Mouse (Mus musculus): ENCODE data around the gene Il4ra.

Gene Il4ra

DNA sequence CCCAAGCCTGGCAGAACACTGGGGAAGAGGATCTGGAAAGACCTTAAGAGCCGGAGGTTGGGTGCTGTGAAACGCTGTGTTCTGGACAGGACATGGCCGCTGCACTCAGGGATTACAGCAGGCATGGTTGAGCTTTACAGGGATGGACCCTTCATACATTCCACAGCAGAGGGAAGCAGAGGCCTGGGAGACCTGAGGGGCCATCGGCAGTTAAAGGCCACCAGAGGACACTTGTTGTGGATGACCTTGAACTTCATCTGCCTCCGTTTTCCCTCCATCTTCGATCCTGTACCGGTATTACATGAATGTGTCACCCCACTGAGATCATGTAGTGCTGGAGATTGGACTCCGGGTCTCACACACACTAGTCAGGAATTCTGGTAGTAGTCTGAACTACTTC is 2.0 kb upstream of the Il4ra start:
- no peak for DNase-seq (ENCODE audit: low spot score)

GRCm38 (mm10) chr7:125550881-125551381 is 989 bp upstream of the Il4ra start:
- DNase-seq (ENCODE audit: low spot score): no peak

DNA sequence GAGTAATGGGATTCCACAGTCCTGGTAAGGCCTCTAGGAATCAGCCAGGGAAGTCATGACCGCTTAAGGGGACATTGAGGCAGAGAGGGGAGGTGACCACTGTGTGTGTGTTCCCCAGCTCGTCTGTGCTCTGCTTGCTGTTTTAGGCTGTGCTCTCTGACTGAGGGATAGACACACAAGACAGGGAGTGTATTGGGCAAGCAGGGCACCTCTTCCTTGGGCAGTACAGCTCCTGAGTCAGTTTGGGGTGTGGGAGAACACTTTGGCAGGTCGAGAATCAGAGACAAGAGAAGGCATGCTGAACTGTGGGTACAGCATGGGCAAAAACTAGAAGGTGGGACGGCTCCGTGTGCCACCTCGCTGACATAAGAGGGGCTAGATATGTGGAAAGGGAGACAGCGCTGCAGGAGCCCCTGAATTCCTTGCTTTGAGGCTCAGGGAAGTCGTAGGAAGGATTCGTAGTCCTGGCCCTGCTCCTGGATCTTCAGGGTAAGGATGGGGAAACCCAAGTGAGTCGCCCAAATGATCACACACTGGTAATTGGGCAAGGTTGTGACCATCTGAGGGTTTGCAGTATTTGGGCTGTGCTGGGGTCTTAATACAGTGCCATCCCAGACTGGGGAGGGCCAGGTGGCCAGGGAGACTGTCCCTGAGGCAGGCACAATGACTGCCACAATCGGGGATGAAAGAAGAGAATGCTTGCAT is 1.1 kb downstream of the Il4ra start:
- DNase-seq (ENCODE audit: low spot score): no peak

- DNase-seq (ENCODE audit: low spot score): no peak
These were observed 1.9 kb downstream of the Il4ra start for GRCm38 (mm10) chr7:125553653-125554428.

- no peak for DNase-seq (ENCODE audit: low spot score)
These were observed 2.7 kb downstream of the Il4ra start for GRCm38 (mm10) chr7:125554456-125555114.

- no peak for DNase-seq (ENCODE audit: low spot score)
These were observed 3.5 kb downstream of the Il4ra start for GRCm38 (mm10) chr7:125555351-125555872.

- DNase-seq (ENCODE audit: low spot score): no peak
These were observed 4.2 kb downstream of the Il4ra start for GRCm38 (mm10) chr7:125556096-125556495.

DNA sequence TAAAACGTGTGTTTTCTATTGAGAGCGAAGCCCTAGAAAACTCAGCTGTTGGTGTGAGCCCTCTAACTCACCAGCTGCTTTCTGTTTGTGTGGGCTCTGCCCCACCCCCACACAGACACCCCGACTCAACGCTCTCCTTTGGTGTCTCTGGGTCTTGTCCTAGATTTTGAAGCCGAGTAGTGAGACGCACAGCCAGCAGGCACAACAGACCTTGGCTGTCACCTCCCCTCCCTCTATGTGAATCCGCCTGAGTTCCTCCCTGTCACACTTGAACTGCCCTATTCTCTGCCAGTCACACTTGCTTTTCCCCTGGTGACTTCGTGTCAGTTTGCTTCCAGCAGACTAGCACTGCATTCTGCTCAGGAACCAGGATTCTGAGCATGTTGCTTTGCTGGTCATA is 4.9 kb downstream of the Il4ra start:
- no peak for DNase-seq (ENCODE audit: low spot score)

GRCm38 (mm10) chr7:125558401-125558945 is 6.6 kb downstream of the Il4ra start:
- no peak for DNase-seq (ENCODE audit: low spot score)

DNA sequence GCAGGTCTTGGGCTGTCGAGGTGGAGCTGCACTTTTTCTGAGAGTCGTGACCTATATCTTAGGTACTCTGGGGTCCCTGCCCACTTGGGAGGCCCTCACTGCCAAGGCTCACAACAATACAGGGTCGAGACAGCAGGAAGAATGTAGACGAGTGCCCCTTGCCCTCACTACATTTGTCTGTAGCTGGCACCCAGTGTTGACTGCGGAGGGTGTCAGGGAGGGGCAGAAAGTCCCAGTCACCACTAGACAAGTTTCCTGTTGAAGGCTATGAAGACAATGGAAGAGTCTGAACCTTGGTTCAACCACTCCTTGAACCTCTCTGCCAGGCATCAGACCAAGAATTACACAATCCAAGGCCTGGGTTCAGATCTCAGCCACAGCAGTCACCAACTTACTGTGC is 7.1 kb downstream of the Il4ra start:
- no peak for DNase-seq (ENCODE audit: low spot score)

DNA sequence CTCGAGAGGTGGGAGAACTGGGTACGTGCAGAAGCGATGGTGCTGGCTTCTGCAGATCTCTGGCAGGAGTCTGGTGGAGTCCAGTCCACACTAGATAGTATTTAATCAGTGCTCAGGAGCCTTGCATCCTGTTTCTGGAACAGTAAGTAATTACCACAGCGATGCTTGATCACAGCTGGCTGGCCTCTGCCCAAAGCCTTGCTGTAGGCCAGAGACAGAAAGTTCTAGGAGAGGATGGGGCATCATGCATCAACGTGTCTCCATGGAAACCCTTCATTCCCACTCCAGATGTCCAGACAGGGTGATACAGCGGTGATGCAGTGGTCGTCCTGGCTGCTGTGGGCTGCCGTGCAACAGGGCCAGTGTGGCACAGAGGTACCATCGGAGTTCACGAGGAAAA is 7.6 kb downstream of the Il4ra start:
- peak; percentile 43 for DNase-seq (ENCODE audit: low spot score)

DNA sequence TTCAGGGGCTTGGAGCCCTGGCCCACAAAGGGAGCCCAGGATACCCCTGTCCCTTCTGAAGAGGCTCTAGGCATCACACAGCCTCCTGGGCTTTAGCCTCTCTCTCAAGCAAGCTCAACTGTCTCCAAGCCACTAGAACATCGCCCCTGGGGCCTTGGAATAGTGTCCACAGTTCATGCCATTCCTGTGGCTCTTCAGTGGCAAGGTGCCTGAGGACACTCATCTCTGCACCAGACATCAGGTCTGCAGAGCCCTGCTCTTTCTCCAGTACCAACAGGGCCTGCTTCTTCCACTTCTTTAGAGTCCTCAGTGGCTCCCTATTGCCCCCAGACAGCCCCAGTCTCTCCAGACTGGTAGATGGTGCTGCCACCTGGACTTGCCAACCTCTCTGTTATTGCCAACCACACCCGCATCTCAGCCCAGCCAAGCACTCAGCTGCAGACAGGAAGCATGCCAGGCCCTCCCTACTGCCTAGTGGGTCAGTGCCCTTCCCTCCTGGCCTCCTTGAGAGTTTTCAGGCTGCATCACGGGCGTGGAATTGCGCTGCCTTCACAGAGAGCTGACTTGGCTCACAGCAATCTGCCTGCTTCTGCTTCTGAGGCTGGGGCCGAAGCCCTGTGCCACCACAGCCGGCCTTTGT is 8.3 kb downstream of the Il4ra start:
- DNase-seq (ENCODE audit: low spot score): no peak

- DNase-seq (ENCODE audit: low spot score): peak; percentile 72
These were observed 9.3 kb downstream of the Il4ra start for GRCm38 (mm10) chr7:125561085-125561690.

DNA sequence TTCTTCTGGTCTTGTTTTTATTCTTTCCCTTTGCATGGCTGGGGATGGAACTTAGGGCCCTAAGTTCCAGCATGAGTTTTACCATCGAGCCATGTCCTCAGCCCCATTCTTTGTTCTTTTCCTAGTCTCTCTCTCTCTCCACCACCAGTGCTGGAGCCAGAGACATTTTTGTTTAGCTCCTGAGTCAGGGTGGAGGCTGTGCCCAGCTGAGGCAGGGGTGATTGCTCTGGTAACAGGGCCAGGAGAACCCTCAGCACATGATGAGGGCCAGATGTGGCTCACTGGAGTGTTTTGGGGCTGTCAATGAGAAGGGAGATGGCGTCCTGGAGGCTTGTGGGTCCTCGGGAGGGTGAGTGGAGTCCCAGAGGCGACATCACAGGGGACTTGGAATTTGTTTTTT is 10.5 kb downstream of the Il4ra start:
- DNase-seq (ENCODE audit: low spot score): no peak

DNA sequence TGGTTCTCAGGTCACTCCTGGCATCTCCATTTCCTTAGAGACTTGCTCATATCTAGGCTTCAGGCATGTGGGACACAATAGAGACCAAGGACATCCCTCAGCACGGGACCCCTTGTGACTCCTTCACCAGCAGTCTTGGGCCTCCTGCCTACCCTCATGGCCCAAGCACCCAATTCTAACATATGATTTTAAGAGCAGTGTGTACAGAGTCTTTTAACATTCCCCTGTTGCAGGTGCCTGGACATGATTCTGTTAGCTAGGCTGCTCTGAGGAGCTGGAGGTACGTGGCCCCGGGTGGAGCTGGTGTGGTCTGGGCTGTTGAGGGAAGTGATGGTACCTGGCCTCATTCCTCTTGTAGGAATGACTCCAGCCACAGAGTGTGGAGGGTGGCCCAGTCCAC is 11.2 kb downstream of the Il4ra start:
- no peak for DNase-seq (ENCODE audit: low spot score)

DNA sequence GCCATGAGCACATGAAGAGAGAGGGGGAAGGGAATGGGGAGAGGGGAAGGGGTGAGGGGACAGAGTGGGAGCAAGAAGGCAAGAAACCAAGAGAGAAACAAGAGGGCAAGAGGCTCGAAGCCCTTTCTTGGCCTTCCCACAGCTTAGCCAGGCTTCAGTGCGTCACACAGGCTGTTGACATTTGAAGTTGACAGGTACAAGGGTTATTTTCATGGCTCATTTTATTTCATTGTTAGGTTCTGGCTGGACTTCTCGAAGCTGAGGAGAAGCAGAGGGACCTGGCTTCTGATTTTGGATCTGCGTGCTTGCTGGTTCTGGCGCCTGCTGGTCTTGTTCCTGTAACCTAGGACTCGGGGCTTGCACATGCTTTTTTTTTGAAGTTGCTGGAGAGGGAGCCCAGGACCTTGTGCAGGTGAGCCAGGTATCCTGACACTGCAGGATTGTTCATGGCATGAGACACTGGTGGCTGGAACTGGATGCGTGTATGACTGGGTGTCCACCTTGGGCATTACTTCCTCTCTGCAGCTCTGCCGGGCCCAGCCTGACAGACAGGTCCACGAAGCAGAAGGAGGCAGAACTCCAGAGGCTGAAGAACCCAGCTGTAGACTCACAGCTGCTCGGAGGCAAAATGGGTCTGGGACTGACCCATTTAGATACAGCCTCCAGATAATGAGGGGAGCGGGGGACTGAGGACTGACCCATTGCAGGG is 12.6 kb downstream of the Il4ra start:
- DNase-seq (ENCODE audit: low spot score): no peak

DNA sequence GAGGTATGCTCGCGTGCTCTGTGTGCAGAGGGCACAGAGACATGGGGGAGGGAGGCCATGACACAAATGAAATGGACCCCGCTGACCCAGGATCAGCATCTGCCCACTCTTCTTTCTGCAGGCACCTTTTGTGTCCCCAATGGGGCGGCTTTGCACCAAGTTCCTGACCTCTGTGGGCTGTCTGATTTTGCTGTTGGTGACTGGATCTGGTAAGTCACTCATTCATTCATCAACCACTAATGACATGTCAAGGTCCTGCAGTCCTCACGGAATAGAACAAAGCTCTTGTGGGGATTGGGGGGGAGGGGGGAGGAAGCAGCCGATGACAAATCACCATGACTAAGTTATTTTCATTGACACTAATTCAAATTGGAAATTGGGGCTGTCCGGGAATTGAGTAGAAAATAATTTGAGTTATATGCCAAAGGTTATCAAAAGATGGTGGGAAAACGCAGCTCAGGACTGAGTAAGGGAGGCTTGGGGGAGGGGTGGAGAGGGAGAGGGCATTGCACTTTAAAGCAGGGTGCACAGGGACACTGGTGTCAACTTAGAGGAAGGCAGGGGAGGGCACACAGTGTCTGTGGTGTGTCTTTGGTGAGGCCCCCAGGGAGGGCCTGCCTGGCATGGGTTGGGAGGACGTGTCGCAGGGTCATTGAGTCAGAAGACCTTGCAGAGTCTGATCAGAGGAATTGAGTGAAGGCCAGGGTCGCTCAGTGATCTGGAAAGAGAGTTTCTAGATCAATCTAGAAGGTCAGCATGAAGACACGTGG is 13.8 kb downstream of the Il4ra start:
- DNase-seq (ENCODE audit: low spot score): no peak

- no peak for DNase-seq (ENCODE audit: low spot score)
These were observed 14.5 kb downstream of the Il4ra start for GRCm38 (mm10) chr7:125566420-125566819.

- no peak for DNase-seq (ENCODE audit: low spot score)
These were observed 17.0 kb downstream of the Il4ra start for GRCm38 (mm10) chr7:125568888-125569287.

GRCm38 (mm10) chr7:125571891-125572290 is 20.0 kb downstream of the Il4ra start:
- DNase-seq (ENCODE audit: low spot score): no peak
